Mouse (Mus musculus) embryonic fibroblast, embryonic 13.5 days (primary cell): ENCODE data around the gene Bspry.

Experiments used
- CTCF ChIP-seq: IDR thresholded peaks from 2 replicates; pipeline ENCODE4 v1.5.1; 2011; ENCODE audit warnings: mild to moderate bottlenecking, control low read depth, low read length, moderate library complexity, borderline replicate concordance; ENCODE audit not compliant: insufficient read depth
- POLR2A ChIP-seq: IDR thresholded peaks from 2 replicates; pipeline ENCODE4 v1.6.1; 2011; ENCODE audit warnings: low read depth, mild to moderate bottlenecking, control low read depth, low read length, moderate library complexity

- no peak for TF ChIP-seq POLR2A
- no peak for TF ChIP-seq CTCF
Observed at GRCm38 (mm10) chr4:62508839-62509238, 29.0 kb downstream of the Bspry start.
